10 mouse cellular contexts compared by ENCODE assay signal in genomic region chr1:105980849-105981610, GRCm38 (mm10). TPM values are rescaled to one million over a fixed set of nuclear protein-coding genes. Genes with fewer than 3 reads are reported as not detected.
A peak's percentile ranks its signal among the peaks of the same experiment; 100 is the strongest.
DNase-seq lines count a peak whose midpoint lies in the region; ATAC-seq and TF ChIP-seq lines count a peak whose summit lies in the region.
"Had no signal": no experiment of that assay in that cellular context is flagged by ENCODE, and none has a peak within 500 bp of the region (broad histone marks: within the 10 kb centered on the region; RNA-seq: fewer than 3 reads in every experiment).

No protein-coding gene starts in this region.

- H3K4me2 ChIP-seq in lung, embryonic 14.5 days = no peak overlapping the region
- H3K4me2 ChIP-seq in embryonic facial prominence, embryonic 15.5 days (replicated peaks) = no peak overlapping the region
- H3K4me2 ChIP-seq in forebrain, embryonic 12.5 days = no peak overlapping the region

- TF ChIP-seq CTCF in lung, embryonic 14.5 days (IDR thresholded peaks at IDR 0.05; ENCODE audit: low read depth) = no peak

- no peaks in the 10 kb centered on the region for H3K36me3 ChIP-seq in lung, embryonic 14.5 days (ENCODE audit: insufficient read depth)
- H3K36me3 ChIP-seq in embryonic facial prominence, embryonic 15.5 days = no peaks in the 10 kb centered on the region
- H3K36me3 ChIP-seq in forebrain, embryonic 12.5 days (replicated peaks) = no peaks in the 10 kb centered on the region
- H3K36me3 ChIP-seq: midbrain, embryonic 10.5 days had no signal

- ATAC-seq in lung, embryonic 14.5 days (ENCODE audit: insufficient read depth) = peak; percentile 53; the same call in 1 of the 2 replicates
- ATAC-seq in embryonic facial prominence, embryonic 15.5 days (ENCODE audit: insufficient number of reproducible peaks, low FRiP score, low TSS enrichment, low read depth) = peak; percentile 54; the same call in 1 of the 2 replicates
- ATAC-seq in forebrain, embryonic 12.5 days (ENCODE audit: low FRiP score) = no peak
- ATAC-seq in erythroblast, adult 5-6 weeks (replicated peaks; ENCODE audit: low FRiP score, poor library complexity, severe bottlenecking) = no peak
- ATAC-seq: forebrain, embryonic 14.5 days had no signal

- no peak overlapping the region for H3K27ac ChIP-seq in lung, embryonic 14.5 days (ENCODE audit: low read depth)
- H3K27ac ChIP-seq in embryonic facial prominence, embryonic 15.5 days (replicated peaks) = 0 out of 2 replicates have a peak overlapping the region, but pooled peaks have one; percentile 39
- H3K27ac ChIP-seq in forebrain, embryonic 12.5 days = no peak overlapping the region
- H3K27ac ChIP-seq: midbrain, embryonic 10.5 days had no signal

- no peaks in the 10 kb centered on the region for H3K27me3 ChIP-seq in lung, embryonic 14.5 days (ENCODE audit: insufficient read depth, low read length)
- H3K27me3 ChIP-seq in embryonic facial prominence, embryonic 15.5 days = no peaks in the 10 kb centered on the region
- no peaks in the 10 kb centered on the region for H3K27me3 ChIP-seq in forebrain, embryonic 12.5 days

- WGBS in lung, embryonic 14.5 days = 38% methylated on average over 6 of the region's 6 CpGs
- 65% methylated on average over 6 of the region's 6 CpGs for WGBS in embryonic facial prominence, embryonic 15.5 days
- WGBS in forebrain, embryonic 12.5 days = 70% methylated on average over 6 of the region's 6 CpGs

- DNase-seq in adrenal gland, adult 2 months = peak; percentile 51
- DNase-seq in adrenal gland, adult 8-10 months = no peak
- DNase-seq in lung, embryonic 14.5 days = peak; percentile 46
- no peak for DNase-seq in lung, postnatal 36 days
- DNase-seq in naive thymus-derived CD4-positive, alpha-beta T cell, adult 2 months (ENCODE audit: low read depth) = peak; percentile 54

- no peak overlapping the region for H3K9ac ChIP-seq in lung, embryonic 14.5 days
- H3K9ac ChIP-seq in embryonic facial prominence, embryonic 15.5 days = no peak overlapping the region
- no peak overlapping the region for H3K9ac ChIP-seq in forebrain, embryonic 12.5 days

- no peaks in the 10 kb centered on the region for H3K9me3 ChIP-seq in lung, embryonic 14.5 days (ENCODE audit: low read depth, low read length)
- H3K9me3 ChIP-seq in embryonic facial prominence, embryonic 15.5 days (replicated peaks) = no peaks in the 10 kb centered on the region
- H3K9me3 ChIP-seq in forebrain, embryonic 12.5 days = no peaks in the 10 kb centered on the region
- H3K9me3 ChIP-seq: midbrain, embryonic 10.5 days had no signal

- H3K4me1 ChIP-seq in lung, embryonic 14.5 days (ENCODE audit: insufficient read depth) = no peaks in the 10 kb centered on the region
- no peaks in the 10 kb centered on the region for H3K4me1 ChIP-seq in embryonic facial prominence, embryonic 15.5 days
- no peaks in the 10 kb centered on the region for H3K4me1 ChIP-seq in forebrain, embryonic 12.5 days
- H3K4me1 ChIP-seq: midbrain, embryonic 10.5 days had no signal

- no peak overlapping the region for H3K4me3 ChIP-seq in lung, embryonic 14.5 days (ENCODE audit: low read depth, low read length)
- no peak overlapping the region for H3K4me3 ChIP-seq in embryonic facial prominence, embryonic 15.5 days (replicated peaks)
- H3K4me3 ChIP-seq in forebrain, embryonic 12.5 days (replicated peaks) = no peak overlapping the region
- H3K4me3 ChIP-seq: midbrain, embryonic 10.5 days had no signal

RNA-seq across cellular contexts. Expression of gene Zcchc2, which starts 9.2 kb away (rescaled TPM):
- 10 to 100 TPM; 13.3 to 21.2 TPM for total RNA-seq in adrenal gland, adult 2 months (2021)
- polyA plus RNA-seq in adrenal gland, adult 2 months (2012; rRNA removed) = 17.2 and 18.3 TPM in 2 replicates
- 10 to 100 TPM; 18.1 to 20.1 (median 19.8) TPM for total RNA-seq in adrenal gland, adult 8-10 months (2022)
- polyA plus RNA-seq in lung, embryonic 14.5 days (2014; fragmentation: Nextera tagmentation; extraction: Ambion mirVana) = 3.1 and 3.2 TPM in 2 replicates
- polyA plus RNA-seq in embryonic facial prominence, embryonic 15.5 days (2015; fragmentation: Nextera tagmentation; extraction: Ambion mirVana) = 2.4 and 2.6 TPM in 2 replicates
- polyA plus RNA-seq in forebrain, embryonic 12.5 days (2016; fragmentation: Nextera tagmentation; extraction: Ambion mirVana) = 2.2 TPM in 2 replicates
- total RNA-seq in erythroblast, adult 5-6 weeks (2015; ENCODE audit: low replicate concordance) = 4.2 and 15.7 TPM in 2 replicates
- 2.8 and 3.2 TPM in 2 replicates for total RNA-seq in erythroblast, adult 5-6 weeks (2017; ENCODE audit: low replicate concordance)

Comparison
In these comparisons a context has a peak if more than half of its experiments do, and no peak if none do; other contexts are left out.
1. DNase-seq: peak in adrenal gland, adult 2 months (single experiment), lung, embryonic 14.5 days (single experiment) and naive thymus-derived CD4-positive, alpha-beta T cell, adult 2 months (single experiment); none in adrenal gland, adult 8-10 months (single experiment) and lung, postnatal 36 days (single experiment).
2. ATAC-seq: peak in lung, embryonic 14.5 days (single experiment) and embryonic facial prominence, embryonic 15.5 days (single experiment); none in forebrain, embryonic 12.5 days (single experiment) and erythroblast, adult 5-6 weeks (single experiment).